Mouse (Mus musculus) cerebellum, adult 2 months (tissue): Measurements from ENCODE around the gene Catsperg1.

Source experiments
- CTCF ChIP-seq: fragments of 200-500 bp; IDR thresholded peaks from 2 replicates; pipeline ENCODE4 v1.5.1; 2011; ENCODE audit warnings: low read depth, mild to moderate bottlenecking, control low read depth, low read length, moderate library complexity, borderline replicate concordance; ENCODE audit not compliant: insufficient read depth
- POLR2A ChIP-seq: fragments of 200-500 bp; IDR thresholded peaks from 2 replicates; pipeline ENCODE4 v1.6.1; 2011; ENCODE audit warnings: low read length, control low read depth, borderline replicate concordance; ENCODE audit not compliant: insufficient read depth

- TF ChIP-seq POLR2A (no peak), CTCF (no peak)
These were observed 35.7 kb downstream of the Catsperg1 start for GRCm38 (mm10) chr7:29178106-29178505.
